Mouse (Mus musculus) lung, postnatal 14 days (tissue): ENCODE measurements around the gene Olfr700.
"Not testable (repeated sequence)": the region's sequence is repeated elsewhere in the genome, so short reads cannot be mapped to it uniquely, and the experiment has no call there.

Source experiments
- DNase-seq: peaks from one replicate; pipeline ENCODE4 v3.0.0; 2021

Gene Olfr700

GRCm38 (mm10) chr7:106808734-106809133 lies at the start of gene Olfr700:
Gene Olfr700 (minus strand): TSS chr7:106808834.
- DNase-seq = no peak

GRCm38 (mm10) chr7:106843060-106843459 lies 34.4 kb upstream of the Olfr700 start, which contains the start of gene Olfr703:
Gene Olfr703 (plus strand): TSS chr7:106843360.
- no peak for DNase-seq

- DNase-seq = no peak
Measured at GRCm38 (mm10) chr7:106833793-106834192, 25.2 kb upstream of the Olfr700 start, which contains the start of gene Olfr702. Gene Olfr702 (minus strand): TSS chr7:106833893.

GRCm38 (mm10) chr7:106818414-106818813 lies 9.8 kb upstream of the Olfr700 start:
- DNase-seq = no peak

GRCm38 (mm10) chr7:106815775-106816174 lies 7.1 kb upstream of the Olfr700 start:
- no peak for DNase-seq

- DNase-seq = no peak
Measured at GRCm38 (mm10) chr7:106813829-106814228, 5.2 kb upstream of the Olfr700 start, which contains the start of gene Olfr701. Gene Olfr701 (plus strand): TSS chr7:106814129.

- no peak for DNase-seq
Measured at GRCm38 (mm10) chr7:106793098-106793497, 15.5 kb downstream of the Olfr700 start, which contains the start of gene Olfr699. Gene Olfr699 (minus strand): TSS chr7:106793198.

GRCm38 (mm10) chr7:106788330-106788729 lies 20.3 kb downstream of the Olfr700 start:
- no peak for DNase-seq

GRCm38 (mm10) chr7:106761008-106761407 lies 47.6 kb downstream of the Olfr700 start:
- not testable (repeated sequence) for DNase-seq

GRCm38 (mm10) chr7:106758800-106759199 lies 49.8 kb downstream of the Olfr700 start:
- no peak for DNase-seq
